Mouse (Mus musculus): Measurements from ENCODE around the gene Rrp8.

DNA sequence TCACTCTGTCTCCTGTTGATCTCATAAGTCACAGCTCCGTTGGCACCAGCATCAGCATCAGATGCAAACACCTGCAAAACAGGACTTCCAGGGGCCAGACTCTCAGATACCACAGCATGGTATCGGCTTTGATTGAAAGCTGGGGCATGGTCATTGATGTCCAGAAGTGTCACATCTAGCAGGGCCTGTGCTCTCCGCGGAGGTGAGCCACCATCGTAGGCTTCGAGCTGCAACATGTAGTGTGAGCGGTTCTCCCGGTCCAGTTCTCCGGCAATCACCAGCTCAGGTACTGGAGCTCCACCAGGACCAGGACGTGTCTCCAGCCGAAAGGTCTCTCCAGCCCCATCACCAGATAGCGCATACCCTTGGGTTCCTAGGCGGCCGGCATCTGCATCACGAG, 35.1 kb upstream of the Rrp8 start:
- TF ChIP-seq CTCF (IDR thresholded peaks at IDR 0.05; ENCODE audit: low read depth, low read length) (no peak), EP300 (IDR thresholded peaks at IDR 0.05; ENCODE audit: insufficient read depth, low read depth, low read length) (no peak), POLR2A (IDR thresholded peaks at IDR 0.05; ENCODE audit: insufficient read depth, low read length) (no peak)

All from ES-Bruce4 (cell line).